ENCODE assay signal across 8 mouse cellular contexts in the genomic region with DNA sequence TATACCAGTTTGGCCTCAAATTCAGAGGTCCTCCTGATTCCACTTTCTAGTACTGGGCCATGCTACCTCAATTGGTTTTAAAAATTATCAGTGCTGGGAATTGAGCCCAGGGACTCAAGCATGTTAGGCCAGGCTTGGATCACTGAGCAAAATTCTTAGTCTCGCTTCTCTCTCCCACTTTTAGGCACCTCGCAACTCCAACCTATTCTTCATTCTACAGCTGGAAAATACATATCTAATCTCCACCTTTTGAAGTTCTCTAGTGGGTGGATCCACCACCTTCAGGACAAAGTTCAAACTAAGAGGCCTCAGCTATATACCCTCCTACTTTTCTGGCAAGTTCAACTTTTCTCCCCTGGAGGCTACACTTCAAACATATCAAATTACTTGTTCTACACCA. TPM values are rescaled to one million over a fixed set of nuclear protein-coding genes. Genes with fewer than 3 reads are reported as not detected.
DNase-seq lines count a peak whose midpoint lies in the region; ATAC-seq and TF ChIP-seq lines count a peak whose summit lies in the region.

No protein-coding gene starts in this region.

- peak overlapping the region; percentile 87 for H3K9ac ChIP-seq in lung, embryonic 14.5 days
- no peak overlapping the region for H3K9ac ChIP-seq in lung, postnatal 0 days (replicated peaks; ENCODE audit: low read depth)
- peak overlapping the region; percentile 64; the same call in 1 of the 2 replicates for H3K9ac ChIP-seq in forebrain, embryonic 11.5 days (ENCODE audit: low read length)
- no peak overlapping the region for H3K9ac ChIP-seq in limb, embryonic 15.5 days

- TF ChIP-seq CTCF in lung, embryonic 14.5 days (IDR thresholded peaks at IDR 0.05; ENCODE audit: low read depth), result no peak
- no peak for TF ChIP-seq CTCF in lung, postnatal 0 days (IDR thresholded peaks at IDR 0.05)
- no peak for TF ChIP-seq CTCF in small intestine, adult 2 months (IDR thresholded peaks at IDR 0.05; ENCODE audit: extremely low read depth, insufficient read length, insufficient replicate concordance, low read depth, low read length)

- no peaks in the 10 kb centered on the region for H3K27me3 ChIP-seq in lung, embryonic 14.5 days (ENCODE audit: insufficient read depth, low read length)
- no peaks in the 10 kb centered on the region for H3K27me3 ChIP-seq in lung, postnatal 0 days (replicated peaks; ENCODE audit: insufficient read depth, low read length)
- no peaks in the 10 kb centered on the region for H3K27me3 ChIP-seq in forebrain, embryonic 11.5 days (ENCODE audit: control insufficient read depth, insufficient read depth, low read length)
- H3K27me3 ChIP-seq in limb, embryonic 15.5 days, result no peaks in the 10 kb centered on the region
- no peaks in the 10 kb centered on the region for H3K27me3 ChIP-seq in small intestine, adult 2 months (ENCODE audit: control insufficient read depth, insufficient read depth, low read length)

- ATAC-seq in lung, embryonic 14.5 days (ENCODE audit: insufficient read depth), result no peak
- ATAC-seq in lung, postnatal 0 days, result no peak
- ATAC-seq in forebrain, embryonic 11.5 days (replicated peaks; ENCODE audit: low FRiP score), result no peak
- no peak for ATAC-seq in limb, embryonic 15.5 days (ENCODE audit: insufficient number of reproducible peaks, low FRiP score, low TSS enrichment, low read depth)

- H3K4me1 ChIP-seq in lung, embryonic 14.5 days (ENCODE audit: insufficient read depth), result 0 out of 2 replicates have a peak, but pooled peaks cover 8% of the 10 kb centered on the region
- peaks cover 11% of the 10 kb centered on the region; the same call in 1 of the 2 replicates for H3K4me1 ChIP-seq in lung, postnatal 0 days (ENCODE audit: insufficient read depth, low read depth, low read length)
- H3K4me1 ChIP-seq in forebrain, embryonic 11.5 days (replicated peaks; ENCODE audit: control insufficient read depth, insufficient read depth, low read length), result 0 out of 2 replicates have a peak, but pooled peaks cover 2% of the 10 kb centered on the region
- H3K4me1 ChIP-seq in limb, embryonic 15.5 days, result peaks cover 20% of the 10 kb centered on the region
- peaks cover 5% of the 10 kb centered on the region; the same call in 1 of the 2 replicates for H3K4me1 ChIP-seq in small intestine, adult 2 months (ENCODE audit: control insufficient read depth, insufficient read depth, insufficient read length, low read length)

- no peak for TF ChIP-seq EP300 in lung, postnatal 0 days (IDR thresholded peaks at IDR 0.05)

- no peak overlapping the region for H3K27ac ChIP-seq in lung, embryonic 14.5 days (ENCODE audit: low read depth)
- H3K27ac ChIP-seq in lung, postnatal 0 days (ENCODE audit: low read length), result no peak overlapping the region
- no peak overlapping the region for H3K27ac ChIP-seq in forebrain, embryonic 11.5 days (ENCODE audit: low read depth, low read length)
- H3K27ac ChIP-seq in limb, embryonic 15.5 days, result peak overlapping the region; percentile 97; the same call in 1 of the 2 replicates
- H3K27ac ChIP-seq in small intestine, adult 2 months (ENCODE audit: insufficient read depth, low read depth, low read length), result peak overlapping the region; percentile 88

- peak overlapping the region; percentile 94 for H3K4me2 ChIP-seq in lung, embryonic 14.5 days
- H3K4me2 ChIP-seq in lung, postnatal 0 days (replicated peaks; ENCODE audit: low read depth, low read length), result no peak overlapping the region
- peak overlapping the region; percentile 53; the same call in 1 of the 2 replicates for H3K4me2 ChIP-seq in forebrain, embryonic 11.5 days (ENCODE audit: low read depth, low read length, severe bottlenecking)
- peak overlapping the region; percentile 57; the same call in 1 of the 2 replicates for H3K4me2 ChIP-seq in limb, embryonic 15.5 days

- DNase-seq in lung, embryonic 14.5 days, result no peak
- no peak for DNase-seq in lung, postnatal 0 days (ENCODE audit: low spot score)
- DNase-seq in forebrain, embryonic 11.5 days (ENCODE audit: low spot score), result no peak
- DNase-seq in urinary bladder, adult 18-20 months (ENCODE audit: low spot score in 2 of 2), result no peak
- DNase-seq in left cerebral cortex, adult 9 months (ENCODE audit: low spot score in 2 of 2), result no peak
- no peak for DNase-seq in spleen, adult 18-20 months

- H3K9me3 ChIP-seq in lung, embryonic 14.5 days (ENCODE audit: low read depth, low read length), result no peaks in the 10 kb centered on the region
- H3K9me3 ChIP-seq in lung, postnatal 0 days (ENCODE audit: low read length), result no peaks in the 10 kb centered on the region
- H3K9me3 ChIP-seq in forebrain, embryonic 11.5 days (ENCODE audit: control insufficient read depth, low read length), result no peaks in the 10 kb centered on the region
- H3K9me3 ChIP-seq in limb, embryonic 15.5 days, result no peaks in the 10 kb centered on the region

- H3K4me3 ChIP-seq in lung, embryonic 14.5 days (ENCODE audit: low read depth, low read length), result peak overlapping the region; percentile 96; the same call in 1 of the 2 replicates
- no peak overlapping the region for H3K4me3 ChIP-seq in lung, postnatal 0 days (ENCODE audit: low read depth, low read length)
- H3K4me3 ChIP-seq in forebrain, embryonic 11.5 days (ENCODE audit: low read depth, low read length), result no peak overlapping the region
- peak overlapping the region; percentile 92; the same call in 1 of the 2 replicates for H3K4me3 ChIP-seq in limb, embryonic 15.5 days
- peak overlapping the region; percentile 61; the same call in 1 of the 2 replicates for H3K4me3 ChIP-seq in small intestine, adult 2 months (ENCODE audit: low read depth, low read length)

- peaks cover 10% of the 10 kb centered on the region for H3K36me3 ChIP-seq in lung, embryonic 14.5 days (ENCODE audit: insufficient read depth)
- H3K36me3 ChIP-seq in lung, postnatal 0 days (ENCODE audit: insufficient read depth, low read length), result no peaks in the 10 kb centered on the region
- H3K36me3 ChIP-seq in forebrain, embryonic 11.5 days (ENCODE audit: control insufficient read depth, insufficient read depth, low read length), result no peaks in the 10 kb centered on the region
- H3K36me3 ChIP-seq in limb, embryonic 15.5 days, result no peaks in the 10 kb centered on the region; the same call in 1 of the 2 replicates
- peaks cover 4% of the 10 kb centered on the region; the same call in 1 of the 2 replicates for H3K36me3 ChIP-seq in small intestine, adult 2 months (ENCODE audit: control insufficient read depth, insufficient read depth, low read length)

- TF ChIP-seq POLR2A in small intestine, adult 2 months (IDR thresholded peaks at IDR 0.05; ENCODE audit: low read depth, low read length), result no peak

- 58% methylated on average over 2 of the region's 2 CpGs for WGBS in lung, embryonic 14.5 days
- 76% methylated on average over 2 of the region's 2 CpGs for whole genome bisulfite sequencing in lung, postnatal 0 days
- WGBS in forebrain, embryonic 11.5 days, result 85% methylated on average over 2 of the region's 2 CpGs
- 62% methylated on average over 2 of the region's 2 CpGs for whole genome bisulfite sequencing in limb, embryonic 15.5 days
- WGBS in small intestine, adult 2 months, result 25% methylated on average over 2 of the region's 2 CpGs

RNA-seq across cellular contexts. Expression of a gene that starts 1.1 kb away (rescaled TPM):
- polyA plus RNA-seq in lung, embryonic 14.5 days (2014; fragmentation: Nextera tagmentation; extraction: Ambion mirVana), result 14.4 and 14.7 TPM in 2 replicates
- polyA plus RNA-seq in lung, postnatal 0 days (2015; fragmentation: Nextera tagmentation; extraction: Ambion mirVana), result 3.2 and 4.4 TPM in 2 replicates
- polyA plus RNA-seq in forebrain, embryonic 11.5 days (2014; fragmentation: Nextera tagmentation; extraction: Ambion mirVana), result 13.8 and 14.9 TPM in 2 replicates
- 10.5 and 12.1 TPM in 2 replicates for polyA plus RNA-seq in limb, embryonic 15.5 days (2015; fragmentation: Nextera tagmentation; extraction: Ambion mirVana)
- 2.6 and 6.1 TPM in 2 replicates for polyA plus RNA-seq in small intestine, adult 2 months (2012; rRNA removed)

RNA-seq across cellular contexts. Expression of a gene that starts 8.9 kb away (rescaled TPM):
- polyA plus RNA-seq in lung, embryonic 14.5 days (2014; fragmentation: Nextera tagmentation; extraction: Ambion mirVana), result 2.1 TPM in 2 replicates
- 4.2 and 5.1 TPM in 2 replicates for polyA plus RNA-seq in lung, postnatal 0 days (2015; fragmentation: Nextera tagmentation; extraction: Ambion mirVana)
- 1.9 and 2.1 TPM in 2 replicates for polyA plus RNA-seq in forebrain, embryonic 11.5 days (2014; fragmentation: Nextera tagmentation; extraction: Ambion mirVana)
- 2.7 and 3.4 TPM in 2 replicates for polyA plus RNA-seq in limb, embryonic 15.5 days (2015; fragmentation: Nextera tagmentation; extraction: Ambion mirVana)
- polyA plus RNA-seq in small intestine, adult 2 months (2012; rRNA removed), result 10.5 and 12.0 TPM in 2 replicates

RNA-seq across cellular contexts. Expression of a gene that starts 34.3 kb away (rescaled TPM):
- polyA plus RNA-seq in lung, embryonic 14.5 days (2014; fragmentation: Nextera tagmentation; extraction: Ambion mirVana), result 0.23 and 0.64 TPM in 2 replicates
- 0.23 and 0.54 TPM in 2 replicates for polyA plus RNA-seq in lung, postnatal 0 days (2015; fragmentation: Nextera tagmentation; extraction: Ambion mirVana)
- 0.29 and 0.68 TPM in 2 replicates for polyA plus RNA-seq in forebrain, embryonic 11.5 days (2014; fragmentation: Nextera tagmentation; extraction: Ambion mirVana)
- 0.35 and 0.64 TPM in 2 replicates for polyA plus RNA-seq in limb, embryonic 15.5 days (2015; fragmentation: Nextera tagmentation; extraction: Ambion mirVana)
- polyA plus RNA-seq in small intestine, adult 2 months (2012; rRNA removed), result 0.94 and 1.4 TPM in 2 replicates

RNA-seq across cellular contexts. Expression of a gene that starts 42.5 kb away (rescaled TPM):
- not detected in 2 replicates for polyA plus RNA-seq in lung, embryonic 14.5 days (2014; fragmentation: Nextera tagmentation; extraction: Ambion mirVana)
- polyA plus RNA-seq in lung, postnatal 0 days (2015; fragmentation: Nextera tagmentation; extraction: Ambion mirVana), result 1.8 and 2.2 TPM in 2 replicates
- polyA plus RNA-seq in forebrain, embryonic 11.5 days (2014; fragmentation: Nextera tagmentation; extraction: Ambion mirVana), result not detected in 2 replicates
- polyA plus RNA-seq in limb, embryonic 15.5 days (2015; fragmentation: Nextera tagmentation; extraction: Ambion mirVana), result 0.05 TPM in 1 of 2 replicates, not detected in the other
- 0.06 and 0.18 TPM in 2 replicates for polyA plus RNA-seq in small intestine, adult 2 months (2012; rRNA removed)

RNA-seq across cellular contexts. Expression of a gene that starts 50.2 kb away (rescaled TPM):
- 0.09 TPM in 1 of 2 replicates, not detected in the other for polyA plus RNA-seq in lung, embryonic 14.5 days (2014; fragmentation: Nextera tagmentation; extraction: Ambion mirVana)
- not detected in 2 replicates for polyA plus RNA-seq in lung, postnatal 0 days (2015; fragmentation: Nextera tagmentation; extraction: Ambion mirVana)
- not detected in 2 replicates for polyA plus RNA-seq in forebrain, embryonic 11.5 days (2014; fragmentation: Nextera tagmentation; extraction: Ambion mirVana)
- polyA plus RNA-seq in limb, embryonic 15.5 days (2015; fragmentation: Nextera tagmentation; extraction: Ambion mirVana), result not detected in 2 replicates
- not detected in 2 replicates for polyA plus RNA-seq in small intestine, adult 2 months (2012; rRNA removed)

Comparison
In these comparisons a context has a peak if more than half of its experiments do, and no peak if none do; other contexts are left out.
1. H3K4me3 ChIP-seq: peak in lung, embryonic 14.5 days (single experiment), limb, embryonic 15.5 days (single experiment) and small intestine, adult 2 months (single experiment); none in lung, postnatal 0 days (single experiment) and forebrain, embryonic 11.5 days (single experiment).
2. H3K9ac ChIP-seq: peak in lung, embryonic 14.5 days (single experiment) and forebrain, embryonic 11.5 days (single experiment); none in lung, postnatal 0 days (single experiment) and limb, embryonic 15.5 days (single experiment).
3. H3K27ac ChIP-seq: peak in limb, embryonic 15.5 days (single experiment) and small intestine, adult 2 months (single experiment); none in lung, embryonic 14.5 days (single experiment), lung, postnatal 0 days (single experiment) and forebrain, embryonic 11.5 days (single experiment).